ENCODE assay signal across 25 mouse cellular contexts in genomic region chr8:123428343-123428893, GRCm38 (mm10). TPM values are rescaled to one million over a fixed set of nuclear protein-coding genes. Genes with fewer than 3 reads are reported as not detected.
A peak's percentile ranks its signal among the peaks of the same experiment; 100 is the strongest.
DNase-seq lines count a peak whose midpoint lies in the region; ATAC-seq and TF ChIP-seq lines count a peak whose summit lies in the region.
"Had no signal": no experiment of that assay in that cellular context is flagged by ENCODE, and none has a peak within 500 bp of the region (broad histone marks: within the 10 kb centered on the region; RNA-seq: fewer than 3 reads in every experiment).

No protein-coding gene starts in this region.

- no peak overlapping the region for H3K27ac ChIP-seq in cerebellum, adult 2 months (ENCODE audit: insufficient read depth, low read length)
- H3K27ac ChIP-seq in liver, postnatal 0 days (ENCODE audit: low read depth), result no peak overlapping the region
- H3K27ac ChIP-seq: embryonic facial prominence, embryonic 13.5 days; embryonic facial prominence, embryonic 15.5 days; forebrain, embryonic 10.5 days; forebrain, embryonic 12.5 days had no signal

- DNase-seq in cerebellum, adult 11-12 months, result peak; percentile 34
- no peak for DNase-seq in cerebellum, adult 2 months
- peak; percentile 13 for DNase-seq in liver, postnatal 0 days
- DNase-seq in liver (no peak), A20 (ENCODE audit: low read depth, low spot score) (peak; percentile 97), R1 (ENCODE audit: low read depth, low spot score) (peak; percentile 64)
- DNase-seq in thymus, postnatal 14 days, result no peak
- DNase-seq: adrenal gland, adult 2 months; adrenal gland, postnatal 10 days; adrenal gland, postnatal 25 days; cerebellum, adult 11 months; cerebellum, adult 9-10 months; cerebellum, postnatal 14 days; cerebellum, postnatal 36 days; embryo, embryonic 11 days had no signal

- H3K36me3 ChIP-seq in liver, postnatal 0 days (replicated peaks; ENCODE audit: insufficient read depth, low read length), result no peaks in the 10 kb centered on the region
- H3K36me3 ChIP-seq: embryonic facial prominence, embryonic 13.5 days; embryonic facial prominence, embryonic 15.5 days; forebrain, embryonic 10.5 days; forebrain, embryonic 12.5 days; G1E had no signal

- peaks cover 13% of the 10 kb centered on the region for H3K4me1 ChIP-seq in cerebellum, adult 2 months (ENCODE audit: control insufficient read depth, insufficient read depth, low read length)
- no peaks in the 10 kb centered on the region for H3K4me1 ChIP-seq in liver, postnatal 0 days (ENCODE audit: insufficient read depth)
- H3K4me1 ChIP-seq: embryonic facial prominence, embryonic 13.5 days; embryonic facial prominence, embryonic 15.5 days; forebrain, embryonic 10.5 days; forebrain, embryonic 12.5 days had no signal

- TF ChIP-seq EP300 in liver, postnatal 0 days (IDR thresholded peaks at IDR 0.05; ENCODE audit: low read depth), result no peak

- no peak overlapping the region for H3K4me3 ChIP-seq in cerebellum, adult 2 months (replicated peaks; ENCODE audit: insufficient read depth, low read depth, low read length)
- no peak overlapping the region for H3K4me3 ChIP-seq in liver, postnatal 0 days (ENCODE audit: low read depth, low read length)
- H3K4me3 ChIP-seq: embryonic facial prominence, embryonic 13.5 days; embryonic facial prominence, embryonic 15.5 days; erythroblast, embryonic 14.5 days; forebrain, embryonic 10.5 days; forebrain, embryonic 12.5 days had no signal

- no peak overlapping the region for H3K9ac ChIP-seq in liver, postnatal 0 days (replicated peaks)
- H3K9ac ChIP-seq: embryonic facial prominence, embryonic 13.5 days; embryonic facial prominence, embryonic 15.5 days; forebrain, embryonic 12.5 days had no signal

- no peaks in the 10 kb centered on the region for H3K27me3 ChIP-seq in cerebellum, adult 2 months (ENCODE audit: control insufficient read depth, insufficient read depth, low read length)
- H3K27me3 ChIP-seq in liver, postnatal 0 days (ENCODE audit: insufficient read depth, low read length), result no peaks in the 10 kb centered on the region
- H3K27me3 ChIP-seq: embryonic facial prominence, embryonic 13.5 days; embryonic facial prominence, embryonic 15.5 days; forebrain, embryonic 12.5 days had no signal

- no peak for ATAC-seq in liver, postnatal 0 days
- ATAC-seq: forebrain, embryonic 14.5 days; forebrain, embryonic 16.5 days; Patski had no signal

- TF ChIP-seq POLR2A in cerebellum, adult 2 months (IDR thresholded peaks at IDR 0.05; ENCODE audit: borderline replicate concordance, insufficient read depth, low read length), result no peak

- WGBS in cerebellum, adult 2 months, result 97% methylated on average over 29 of the region's 29 CpGs
- WGBS in liver, postnatal 0 days (ENCODE audit: insufficient replicate concordance), result 93% methylated on average over 28 of the region's 29 CpGs

- H3K4me2 ChIP-seq in liver, postnatal 0 days (ENCODE audit: low read depth, low read length), result no peak overlapping the region
- H3K4me2 ChIP-seq: embryonic facial prominence, embryonic 13.5 days; embryonic facial prominence, embryonic 15.5 days; forebrain, embryonic 12.5 days had no signal

- peaks cover 37% of the 10 kb centered on the region for H3K9me3 ChIP-seq in liver, postnatal 0 days (ENCODE audit: low read length)
- H3K9me3 ChIP-seq: G1E had no signal

- no peak for TF ChIP-seq CTCF in cerebellum, adult 2 months (IDR thresholded peaks at IDR 0.05; ENCODE audit: borderline replicate concordance, insufficient read depth, low read depth, low read length)
- no peak for TF ChIP-seq CTCF in liver, postnatal 0 days (IDR thresholded peaks at IDR 0.05; ENCODE audit: low read depth)

RNA-seq across cellular contexts. Expression of gene Def8, which starts 5.1 kb away (rescaled TPM):
- 73.1 and 73.4 TPM in 2 replicates for polyA plus RNA-seq in cerebellum, adult 2 months (2012; rRNA removed)
- 10.1 and 11.6 TPM in 2 replicates for polyA plus RNA-seq in liver, postnatal 0 days (2015; fragmentation: Nextera tagmentation; extraction: Ambion mirVana)

RNA-seq across cellular contexts. Expression of gene Tubb3, which starts 17.2 kb away (rescaled TPM):
- polyA plus RNA-seq in cerebellum, adult 2 months (2012; rRNA removed), result 670 and 684 TPM in 2 replicates
- polyA plus RNA-seq in liver, postnatal 0 days (2015; fragmentation: Nextera tagmentation; extraction: Ambion mirVana), result 0.20 and 0.24 TPM in 2 replicates

RNA-seq across cellular contexts. Expression of gene Mc1r, which starts 21.5 kb away (rescaled TPM):
- 0.05 and 0.06 TPM in 2 replicates for polyA plus RNA-seq in cerebellum, adult 2 months (2012; rRNA removed)
- polyA plus RNA-seq in liver, postnatal 0 days (2015; fragmentation: Nextera tagmentation; extraction: Ambion mirVana), result not detected in 2 replicates
- polyA plus RNA-seq: adrenal gland, adult 2 months; embryonic facial prominence, embryonic 11.5 days had no signal

RNA-seq across cellular contexts. Expression of gene Afg3l1, which starts 49.3 kb away (rescaled TPM):
- polyA plus RNA-seq in cerebellum, adult 2 months (2012; rRNA removed), result 28.2 and 32.5 TPM in 2 replicates
- polyA plus RNA-seq in liver, postnatal 0 days (2015; fragmentation: Nextera tagmentation; extraction: Ambion mirVana), result 22.0 and 24.3 TPM in 2 replicates

RNA-seq across cellular contexts. Expression of gene Tcf25, which starts 54.9 kb away (rescaled TPM):
- polyA plus RNA-seq in cerebellum, adult 2 months (2012; rRNA removed), result 691 and 692 TPM in 2 replicates
- polyA plus RNA-seq in liver, postnatal 0 days (2015; fragmentation: Nextera tagmentation; extraction: Ambion mirVana), result 54.1 and 54.9 TPM in 2 replicates

Comparison
In these comparisons a context has a peak if more than half of its experiments do, and no peak if none do; other contexts are left out.
1. DNase-seq: peak in cerebellum, adult 11-12 months (single experiment), liver, postnatal 0 days (single experiment), A20 (single experiment) and R1 (single experiment); none in cerebellum, adult 2 months (0 of 2), liver (single experiment) and thymus, postnatal 14 days (single experiment).
2. RNA of gene Tubb3, which starts 17.2 kb away (polyA plus RNA-seq): 670 to 684 TPM in cerebellum, adult 2 months; 0.20 to 0.24 TPM in liver, postnatal 0 days; every median in the first group is over 100 times any median in the second.